Mouse (Mus musculus) limb, embryonic 14.5 days (tissue): Measurements from ENCODE around the gene Tex45. TPM values are rescaled to one million over a fixed set of nuclear protein-coding genes. Genes with fewer than 3 reads are reported as not detected.

ENCODE experiments used
- ATAC-seq: fragments of 200-750 bp; cut with Nextera tagmentation; 2 replicates; pipeline ENCODE4 v1.8.0; 2017; ENCODE audit warnings: low read depth, moderate number of reproducible peaks, moderate TSS enrichment; ENCODE audit not compliant: low FRiP score
- DNase-seq: peaks from one replicate; pipeline ENCODE4 v3.0.0-alpha.2; 2015; ENCODE audit warnings: low spot score
- H3K27ac ChIP-seq: fragments of 300-500 bp; sonication (generic); replicated peaks from 2 replicates; pipeline ENCODE4 v1.5.1; 2014; ENCODE audit warnings: low read depth, mild to moderate bottlenecking, low read length, moderate library complexity, mixed read lengths
- H3K27me3 ChIP-seq: fragments of 300-500 bp; sonication (generic); 2 replicates; pipeline ENCODE4 v1.6.1; 2014; ENCODE audit warnings: low read length, mixed read lengths; ENCODE audit not compliant: control insufficient read depth, insufficient read depth
- H3K36me3 ChIP-seq: fragments of 300-500 bp; sonication (generic); 2 replicates; pipeline ENCODE4 v1.6.1; 2014; ENCODE audit warnings: mild to moderate bottlenecking, low read length, moderate library complexity, mixed read lengths; ENCODE audit not compliant: control insufficient read depth, insufficient read depth
- H3K4me1 ChIP-seq: fragments of 300-500 bp; sonication (generic); 2 replicates; pipeline ENCODE4 v1.6.1; 2014; ENCODE audit warnings: antibody characterized with exemption, low read length, mixed read lengths; ENCODE audit not compliant: control insufficient read depth, insufficient read depth
- H3K4me2 ChIP-seq: fragments of 300-500 bp; sonication (generic); replicated peaks from 2 replicates; pipeline ENCODE4 v1.6.1; 2014; ENCODE audit warnings: low read depth, mild to moderate bottlenecking, low read length, moderate library complexity; ENCODE audit not compliant: severe bottlenecking
- H3K4me3 ChIP-seq: fragments of 300-500 bp; sonication (generic); replicated peaks from 2 replicates; pipeline ENCODE4 v1.5.1; 2014; ENCODE audit warnings: low read length
- H3K9ac ChIP-seq: fragments of 300-500 bp; sonication (generic); 2 replicates; pipeline ENCODE4 v1.6.1; 2014; ENCODE audit warnings: mild to moderate bottlenecking, low read depth, low read length, moderate library complexity; ENCODE audit not compliant: severe bottlenecking
- H3K9me3 ChIP-seq: fragments of 300-500 bp; sonication (generic); 2 replicates; pipeline ENCODE4 v1.6.1; 2016; ENCODE audit warnings: low read length; ENCODE audit not compliant: control insufficient read depth
- POLR2A ChIP-seq: fragments of 200-500 bp; IDR thresholded peaks from 2 replicates; pipeline ENCODE4 v1.8.0; 2012; ENCODE audit warnings: inconsistent platforms, mild to moderate bottlenecking, moderate library complexity, borderline replicate concordance; ENCODE audit not compliant: insufficient read depth, insufficient read length; ENCODE audit errors: extremely low read depth
- WGBS: fragments of 180-500 bp; shearing (Covaris S2); extraction: QIAGEN DNeasy Blood & Tissue Kit; methylation state at CpG from one replicate; pipeline ENCODE4 v1.1.7; 2014; 5-methylcytosine and 5-hydroxymethylcytosine counted together
- polyA plus RNA-seq, 2 experiments: library from polyadenylated mRNA; depleted of rRNA in 1 of 2; stranded (reverse) in 1 of 2; unstranded in 1 of 2; fragments of >200 nt; fragmentation: Nextera tagmentation in 1 of 2; extraction: Ambion mirVana in 1 of 2; gene quantifications; 2 replicates each; pipeline versions ENCODE4 v1.2.1 to v1.2.3; 2012 to 2014

The Tex45 gene
- polyA plus RNA-seq, 2 experiments: 0.11 TPM; not detected in 1

- Histone ChIP-seq H3K36me3 (peaks cover 34% of the 10 kb centered on the region), H3K4me1 (peaks cover 9% of the 10 kb centered on the region), H3K4me2 (no peak overlapping the region), H3K4me3 (no peak overlapping the region), H3K9me3 (peaks cover 7% of the 10 kb centered on the region; the same call in 1 of the 2 replicates), H3K27ac (no peak overlapping the region), H3K27me3 (no peaks in the 10 kb centered on the region), H3K9ac (no peak overlapping the region)
- no peak for TF ChIP-seq POLR2A
- ATAC-seq (no peak), DNase-seq (no peak)
- 87% methylated on average over 3 of the region's 3 CpGs for WGBS
These were observed 27.9 kb downstream of the Tex45 start for GRCm38 (mm10) chr8:3498583-3498982.

- Histone ChIP-seq H3K4me3 (peak overlapping the region; percentile 84), H3K4me2 (peak overlapping the region; percentile 75), H3K27ac (peak overlapping the region; percentile 92), H3K4me1 (peaks cover 9% of the 10 kb centered on the region), H3K36me3 (peaks cover 30% of the 10 kb centered on the region), H3K9me3 (peaks cover 7% of the 10 kb centered on the region; the same call in 1 of the 2 replicates), H3K9ac (peak overlapping the region; percentile 70), H3K27me3 (no peaks in the 10 kb centered on the region)
- 5% methylated on average over 8 of the region's 8 CpGs for WGBS
- DNase-seq (no peak), ATAC-seq (no peak; the same call in 1 of the 2 replicates)
- no peak for TF ChIP-seq POLR2A
These were observed 29.1 kb downstream of the Tex45 start for GRCm38 (mm10) chr8:3499751-3500150.

GRCm38 (mm10) chr8:3500235-3501090 is 29.8 kb downstream of the Tex45 start, which contains the start of gene Mcoln1:
Gene Mcoln1, plus strand, starts transcription at chr8:3500457.
- Histone ChIP-seq H3K36me3 (peaks cover 24% of the 10 kb centered on the region), H3K4me1 (peaks cover 9% of the 10 kb centered on the region), H3K27ac (peak within 1 kb of the TSS; percentile 92), H3K27me3 (no peaks in the 10 kb centered on the region), H3K9me3 (peaks cover 3% of the 10 kb centered on the region; the same call in 1 of the 2 replicates), H3K4me3 (peak within 1 kb of the TSS; percentile 84), H3K9ac (peak within 1 kb of the TSS; percentile 85), H3K4me2 (peak within 1 kb of the TSS; percentile 76)
- peak; percentile 98 for DNase-seq
- under 1% methylated on average over 41 of the region's 70 CpGs for WGBS
- peak; percentile 92 for ATAC-seq
- no peak for TF ChIP-seq POLR2A

- Histone ChIP-seq H3K4me3 (no peak overlapping the region), H3K36me3 (peaks cover 20% of the 10 kb centered on the region), H3K4me1 (peaks cover 9% of the 10 kb centered on the region), H3K9ac (no peak overlapping the region), H3K4me2 (no peak overlapping the region), H3K27me3 (no peaks in the 10 kb centered on the region), H3K9me3 (no peaks in the 10 kb centered on the region), H3K27ac (no peak overlapping the region)
- TF ChIP-seq POLR2A: no peak
- WGBS: 61% methylated on average over 4 of the region's 4 CpGs
- ATAC-seq (no peak), DNase-seq (no peak)
These were observed 31.6 kb downstream of the Tex45 start for GRCm38 (mm10) chr8:3502217-3502616.

- DNase-seq: no peak
- Histone ChIP-seq H3K9ac (no peak overlapping the region), H3K27ac (no peak overlapping the region), H3K4me1 (no peaks in the 10 kb centered on the region), H3K36me3 (peaks cover 65% of the 10 kb centered on the region), H3K9me3 (no peaks in the 10 kb centered on the region), H3K27me3 (no peaks in the 10 kb centered on the region), H3K4me2 (no peak overlapping the region), H3K4me3 (no peak overlapping the region)
- no peak for TF ChIP-seq POLR2A
- 91% methylated on average over 6 of the region's 6 CpGs for WGBS
- no peak for ATAC-seq
These were observed 37.5 kb downstream of the Tex45 start for GRCm38 (mm10) chr8:3507979-3508754.
